Mouse (Mus musculus): ENCODE results near the gene Eif4ebp2. TPM values are rescaled to one million over a fixed set of nuclear protein-coding genes. Genes with fewer than 3 reads are reported as not detected.

Gene Eif4ebp2
- polyA plus RNA-seq, 1 experiment from 2014 or later, result 43.6 TPM

DNA sequence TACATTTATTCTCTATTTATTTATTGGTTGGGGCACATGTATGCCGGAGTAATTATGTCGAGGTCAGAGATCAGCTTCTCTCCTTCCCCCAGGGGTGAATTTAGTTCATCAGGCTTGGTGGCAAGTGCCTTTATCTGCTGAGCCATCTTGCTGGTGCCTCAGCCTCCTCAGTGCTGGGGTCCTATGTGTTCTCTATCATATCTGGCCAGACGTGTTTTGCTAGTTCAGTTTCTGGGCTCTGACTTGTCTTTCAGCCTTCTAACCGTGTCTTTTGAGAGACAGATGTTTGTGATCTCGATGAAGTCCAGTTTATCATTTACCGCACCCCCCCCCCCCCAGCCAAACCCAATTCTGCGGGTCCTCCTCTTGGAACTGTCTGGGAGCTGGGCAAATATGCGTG lies 39.1 kb upstream of the Eif4ebp2 start:
- WGBS (ENCODE audit: insufficient replicate concordance), result 20% methylated on average over 8 of the region's 8 CpGs
- peak; percentile 22 for DNase-seq
- H3K27ac ChIP-seq (ENCODE audit: low read depth), result peak overlapping the region; percentile 62
- no peaks in the 10 kb centered on the region for H3K9me3 ChIP-seq (ENCODE audit: low read length)
- 0 out of 2 replicates have a peak overlapping the region, but pooled peaks have one; percentile 6 for H3K4me3 ChIP-seq (ENCODE audit: low read depth, low read length)
- H3K9ac ChIP-seq (replicated peaks), result peak overlapping the region; percentile 34; the same call in 1 of the 2 replicates
- ATAC-seq, result peak; percentile 47
- no peak for TF ChIP-seq CTCF (IDR thresholded peaks at IDR 0.05; ENCODE audit: low read depth)
- TF ChIP-seq EP300 (IDR thresholded peaks at IDR 0.05; ENCODE audit: low read depth), result peak; percentile 81; the same call in 1 of the 2 replicates
- H3K27me3 ChIP-seq (ENCODE audit: insufficient read depth, low read length), result no peaks in the 10 kb centered on the region
- peak overlapping the region; percentile 64 for H3K4me2 ChIP-seq (ENCODE audit: low read depth, low read length)
- H3K36me3 ChIP-seq (replicated peaks; ENCODE audit: insufficient read depth, low read length), result no peaks in the 10 kb centered on the region
- peaks cover 18% of the 10 kb centered on the region for H3K4me1 ChIP-seq (ENCODE audit: insufficient read depth)

GRCm38 (mm10) chr10:61488522-61489110 lies 36.2 kb upstream of the Eif4ebp2 start:
- Histone ChIP-seq H3K27ac (ENCODE audit: low read depth) (peak overlapping the region; percentile 51), H3K4me2 (ENCODE audit: low read depth, low read length) (no peak overlapping the region), H3K4me3 (ENCODE audit: low read depth, low read length) (no peak overlapping the region), H3K4me1 (ENCODE audit: insufficient read depth) (peaks cover 14% of the 10 kb centered on the region), H3K9me3 (ENCODE audit: low read length) (no peaks in the 10 kb centered on the region), H3K9ac (replicated peaks) (no peak overlapping the region), H3K27me3 (ENCODE audit: insufficient read depth, low read length) (no peaks in the 10 kb centered on the region), H3K36me3 (replicated peaks; ENCODE audit: insufficient read depth, low read length) (no peaks in the 10 kb centered on the region)
- no peak for DNase-seq
- ATAC-seq, result peak; percentile 74
- no peak for TF ChIP-seq EP300 (IDR thresholded peaks at IDR 0.05; ENCODE audit: low read depth)
- TF ChIP-seq CTCF (IDR thresholded peaks at IDR 0.05; ENCODE audit: low read depth), result no peak
- 71% methylated on average over 6 of the region's 6 CpGs for WGBS (ENCODE audit: insufficient replicate concordance)

GRCm38 (mm10) chr10:61486551-61487339 lies 34.3 kb upstream of the Eif4ebp2 start:
- DNase-seq (no peak), ATAC-seq (peak; percentile 28)
- Histone ChIP-seq H3K4me1 (ENCODE audit: insufficient read depth) (peaks cover 10% of the 10 kb centered on the region), H3K27me3 (ENCODE audit: insufficient read depth, low read length) (no peaks in the 10 kb centered on the region), H3K4me3 (ENCODE audit: low read depth, low read length) (no peak overlapping the region), H3K27ac (ENCODE audit: low read depth) (peak overlapping the region; percentile 44; the same call in 1 of the 2 replicates), H3K9me3 (ENCODE audit: low read length) (no peaks in the 10 kb centered on the region), H3K4me2 (ENCODE audit: low read depth, low read length) (no peak overlapping the region), H3K36me3 (replicated peaks; ENCODE audit: insufficient read depth, low read length) (no peaks in the 10 kb centered on the region), H3K9ac (replicated peaks) (no peak overlapping the region)
- WGBS (ENCODE audit: insufficient replicate concordance), result 68% methylated on average over 8 of the region's 8 CpGs
- TF ChIP-seq EP300 (IDR thresholded peaks at IDR 0.05; ENCODE audit: low read depth) (no peak), CTCF (IDR thresholded peaks at IDR 0.05; ENCODE audit: low read depth) (no peak)

GRCm38 (mm10) chr10:61484801-61485200 lies 32.3 kb upstream of the Eif4ebp2 start:
- Histone ChIP-seq H3K36me3 (replicated peaks; ENCODE audit: insufficient read depth, low read length) (no peaks in the 10 kb centered on the region), H3K4me2 (ENCODE audit: low read depth, low read length) (no peak overlapping the region), H3K4me3 (ENCODE audit: low read depth, low read length) (no peak overlapping the region), H3K9me3 (ENCODE audit: low read length) (no peaks in the 10 kb centered on the region), H3K27ac (ENCODE audit: low read depth) (no peak overlapping the region), H3K27me3 (ENCODE audit: insufficient read depth, low read length) (no peaks in the 10 kb centered on the region), H3K9ac (replicated peaks) (no peak overlapping the region; the same call in 1 of the 2 replicates), H3K4me1 (ENCODE audit: insufficient read depth) (peaks cover 9% of the 10 kb centered on the region)
- ATAC-seq (no peak), DNase-seq (no peak)
- 76% methylated on average over 11 of the region's 11 CpGs for WGBS (ENCODE audit: insufficient replicate concordance)
- no peak for TF ChIP-seq CTCF (IDR thresholded peaks at IDR 0.05; ENCODE audit: low read depth)

DNA sequence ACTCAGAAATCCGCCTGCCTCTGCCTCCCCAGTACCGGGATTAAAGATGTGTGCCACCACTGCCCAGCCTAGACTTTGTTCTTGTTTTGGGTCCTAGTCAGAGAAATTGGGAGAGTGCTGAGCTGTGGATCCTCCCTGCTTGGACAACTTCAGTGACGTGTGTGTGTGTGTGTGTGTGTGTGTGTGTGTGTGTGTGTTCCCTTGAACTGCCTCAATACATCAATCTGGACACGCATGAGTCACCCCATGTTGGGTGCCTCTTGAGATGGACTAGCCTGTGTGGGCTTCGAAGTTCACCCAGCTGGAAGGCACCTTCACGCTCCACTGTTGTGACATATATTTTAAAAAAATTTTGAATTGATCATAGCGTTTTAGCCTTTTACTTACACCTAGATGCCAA lies 30.3 kb upstream of the Eif4ebp2 start:
- no peak overlapping the region for H3K4me3 ChIP-seq (ENCODE audit: low read depth, low read length)
- no peaks in the 10 kb centered on the region; the same call in 1 of the 2 replicates for H3K4me1 ChIP-seq (ENCODE audit: insufficient read depth)
- no peaks in the 10 kb centered on the region for H3K9me3 ChIP-seq (ENCODE audit: low read length)
- no peaks in the 10 kb centered on the region for H3K36me3 ChIP-seq (replicated peaks; ENCODE audit: insufficient read depth, low read length)
- no peak for ATAC-seq
- no peak for DNase-seq
- no peak overlapping the region for H3K27ac ChIP-seq (ENCODE audit: low read depth)
- no peak for TF ChIP-seq EP300 (IDR thresholded peaks at IDR 0.05; ENCODE audit: low read depth)
- no peak for TF ChIP-seq CTCF (IDR thresholded peaks at IDR 0.05; ENCODE audit: low read depth)
- H3K9ac ChIP-seq (replicated peaks), result no peak overlapping the region
- WGBS (ENCODE audit: insufficient replicate concordance), result 88% methylated on average over 7 of the region's 7 CpGs
- H3K4me2 ChIP-seq (ENCODE audit: low read depth, low read length), result no peak overlapping the region
- H3K27me3 ChIP-seq (ENCODE audit: insufficient read depth, low read length), result no peaks in the 10 kb centered on the region

DNA sequence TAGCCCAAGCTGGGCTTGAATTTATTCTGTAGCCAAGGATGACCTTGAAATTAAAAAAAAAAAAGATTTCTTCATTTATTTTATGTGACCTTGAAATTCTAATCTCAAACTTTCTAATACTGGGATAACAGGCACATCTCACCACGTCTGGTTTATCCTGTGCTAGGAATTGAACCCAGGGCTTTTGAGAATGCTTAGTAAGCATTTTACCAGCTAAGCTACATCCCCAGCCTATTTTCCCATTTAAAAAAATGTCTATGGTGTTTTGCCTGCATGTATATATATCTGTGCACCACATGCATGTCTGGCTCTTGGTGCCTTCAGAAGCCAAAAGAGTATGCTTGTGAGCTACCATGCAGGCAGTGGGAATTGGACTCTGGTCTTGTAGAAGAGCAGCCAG lies 28.0 kb upstream of the Eif4ebp2 start:
- WGBS (ENCODE audit: insufficient replicate concordance), result 47% methylated on average over 1 of the region's 1 CpGs
- ATAC-seq (no peak), DNase-seq (no peak)
- H3K27me3 ChIP-seq (ENCODE audit: insufficient read depth, low read length), result no peaks in the 10 kb centered on the region
- H3K4me3 ChIP-seq (ENCODE audit: low read depth, low read length), result no peak overlapping the region
- no peaks in the 10 kb centered on the region for H3K9me3 ChIP-seq (ENCODE audit: low read length)
- H3K36me3 ChIP-seq (replicated peaks; ENCODE audit: insufficient read depth, low read length), result no peaks in the 10 kb centered on the region
- no peak for TF ChIP-seq CTCF (IDR thresholded peaks at IDR 0.05; ENCODE audit: low read depth)
- no peak overlapping the region for H3K27ac ChIP-seq (ENCODE audit: low read depth)
- H3K9ac ChIP-seq (replicated peaks), result no peak overlapping the region
- H3K4me1 ChIP-seq (ENCODE audit: insufficient read depth), result peaks cover 6% of the 10 kb centered on the region
- no peak overlapping the region for H3K4me2 ChIP-seq (ENCODE audit: low read depth, low read length)

Data from liver, postnatal 0 days (tissue).